Mouse (Mus musculus): ENCODE results near the gene Gm10073. TPM values are rescaled to one million over a fixed set of nuclear protein-coding genes. Genes with fewer than 3 reads are reported as not detected.
"Not testable (repeated sequence)": the region's sequence is repeated elsewhere in the genome, so short reads cannot be mapped to it uniquely, and the experiment has no call there.

The Gm10073 gene
- 1,644 TPM in 1 of 2 replicates, not detected in the other for polyA plus RNA-seq (2012; ENCODE audit: insufficient read depth, insufficient read length, low replicate concordance, missing spikeins)

DNA sequence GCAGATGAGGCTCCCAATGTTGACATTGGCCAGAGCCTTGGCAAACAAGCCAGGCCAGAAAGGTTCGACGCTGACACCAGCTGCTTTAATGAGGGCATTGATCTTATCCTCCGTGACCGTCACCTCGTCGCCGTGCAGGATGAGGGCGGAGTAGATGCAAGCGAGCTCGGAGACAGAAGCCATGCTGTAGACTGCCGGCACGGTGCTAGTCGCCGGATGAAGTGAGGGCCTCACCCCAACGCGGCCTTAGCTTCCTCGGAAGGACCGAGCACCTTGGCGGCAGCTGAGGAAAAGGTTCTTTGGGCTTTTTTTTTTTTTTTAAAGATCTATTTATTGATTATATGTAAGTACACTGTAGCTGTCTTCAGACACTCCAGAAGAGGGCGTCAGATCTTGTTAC lies at the start of gene Gm10073:
Gm10073 (minus strand) TSS at position 294 of the 400 bp plus-strand sequence.
- H3K27ac ChIP-seq (ENCODE audit: insufficient read depth, low read depth, low read length); H3K4me1 ChIP-seq (ENCODE audit: control insufficient read depth, insufficient read depth, low read length); H3K4me3 ChIP-seq (ENCODE audit: insufficient read depth, low read depth, low read length): not testable (repeated sequence)
- 74% methylated on average over 20 of the region's 20 CpGs for WGBS

DNA sequence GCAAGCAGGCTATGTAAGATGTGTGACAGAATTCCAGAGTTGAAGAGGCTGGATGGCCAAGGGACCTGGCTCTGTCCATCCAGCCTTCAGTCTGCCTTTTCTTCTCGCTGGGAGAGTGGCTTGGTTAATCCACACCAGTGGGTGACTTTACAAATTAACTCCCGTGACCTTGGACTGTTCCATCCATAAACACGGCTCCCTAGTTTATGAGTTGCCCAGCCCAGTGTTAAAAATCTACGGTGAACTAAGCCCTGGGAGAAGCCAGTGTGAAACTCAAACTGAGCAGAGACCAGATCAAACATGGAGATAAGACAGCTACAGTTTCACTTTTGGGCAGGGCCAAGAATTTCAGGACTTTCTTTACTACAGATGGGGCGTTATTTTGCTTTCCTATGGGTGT lies 49.8 kb upstream of the Gm10073 start:
- 87% methylated on average over 5 of the region's 5 CpGs for WGBS
- no peak overlapping the region for H3K4me3 ChIP-seq (ENCODE audit: insufficient read depth, low read depth, low read length)
- TF ChIP-seq CTCF (IDR thresholded peaks at IDR 0.05; ENCODE audit: insufficient read depth, low read depth, low read length): no peak
- no peak for TF ChIP-seq POLR2A (IDR thresholded peaks at IDR 0.05; ENCODE audit: insufficient read depth, low read depth, low read length)
- H3K4me1 ChIP-seq (ENCODE audit: control insufficient read depth, insufficient read depth, low read length): peaks cover 8% of the 10 kb centered on the region; the same call in 1 of the 2 replicates
- H3K27ac ChIP-seq (ENCODE audit: insufficient read depth, low read depth, low read length): no peak overlapping the region

DNA sequence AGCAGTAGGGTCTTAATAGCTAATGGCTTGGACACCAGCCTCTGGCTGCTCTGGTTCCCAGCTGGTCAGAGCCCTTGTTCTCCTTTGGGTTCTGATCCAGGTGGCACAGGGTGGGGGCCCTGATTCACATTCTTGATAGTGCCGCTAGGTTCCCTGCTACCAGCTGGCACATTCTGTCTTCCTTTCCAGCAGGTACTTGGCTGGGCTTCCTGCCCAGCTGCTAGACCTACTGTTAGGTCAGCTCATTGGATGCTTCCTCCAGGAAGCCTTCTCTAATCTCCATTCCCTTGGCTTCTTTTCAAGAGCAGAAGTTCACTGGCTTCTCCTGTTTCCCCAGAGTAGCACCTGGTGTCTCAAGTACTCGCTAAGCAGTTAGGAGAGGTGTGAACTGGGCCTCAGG lies 47.2 kb upstream of the Gm10073 start:
- Histone ChIP-seq H3K4me1 (ENCODE audit: control insufficient read depth, insufficient read depth, low read length) (peaks cover 8% of the 10 kb centered on the region; the same call in 1 of the 2 replicates), H3K4me3 (ENCODE audit: insufficient read depth, low read depth, low read length) (no peak overlapping the region), H3K27ac (ENCODE audit: insufficient read depth, low read depth, low read length) (no peak overlapping the region)
- TF ChIP-seq CTCF (IDR thresholded peaks at IDR 0.05; ENCODE audit: insufficient read depth, low read depth, low read length): no peak
- WGBS: 89% methylated on average over 2 of the region's 2 CpGs

DNA sequence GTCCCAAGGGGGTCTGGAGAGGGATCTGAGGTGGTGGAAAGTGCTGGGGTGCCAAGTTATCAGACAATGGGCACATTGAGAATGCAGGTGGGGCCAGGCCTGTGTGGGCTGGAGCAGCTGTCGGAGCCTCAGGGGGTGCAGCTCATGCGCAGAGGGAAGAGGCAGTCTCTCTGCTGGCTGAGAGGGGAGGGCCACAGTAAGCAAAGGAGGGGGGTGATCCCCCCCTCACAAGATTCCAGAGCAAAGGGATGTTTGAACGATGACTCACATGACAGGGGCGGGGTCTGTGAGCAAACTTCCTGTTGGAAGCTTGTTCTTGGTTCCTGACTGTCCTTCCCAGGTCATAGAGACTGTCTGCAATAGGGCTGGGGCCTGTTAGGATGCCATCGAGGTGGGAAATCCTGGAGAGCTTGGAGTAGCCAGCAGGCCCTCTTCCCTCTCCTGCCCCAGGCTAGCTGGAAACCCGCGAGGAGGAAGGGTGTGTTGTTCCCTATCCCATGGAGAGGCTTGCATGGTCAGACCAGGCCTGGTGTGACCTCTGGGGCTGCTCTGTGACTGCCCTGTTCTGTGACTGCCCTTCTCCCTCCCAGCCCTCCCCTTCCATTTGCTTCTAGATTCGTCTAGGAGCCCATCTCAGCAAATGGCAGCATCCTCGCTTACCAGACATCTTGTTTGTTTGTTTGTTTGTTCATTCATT lies 46.4 kb upstream of the Gm10073 start:
- WGBS: 61% methylated on average over 9 of the region's 9 CpGs
- Histone ChIP-seq H3K4me3 (ENCODE audit: insufficient read depth, low read depth, low read length) (no peak overlapping the region), H3K4me1 (ENCODE audit: control insufficient read depth, insufficient read depth, low read length) (peaks cover 8% of the 10 kb centered on the region; the same call in 1 of the 2 replicates), H3K27ac (ENCODE audit: insufficient read depth, low read depth, low read length) (no peak overlapping the region)
- no peak for TF ChIP-seq CTCF (IDR thresholded peaks at IDR 0.05; ENCODE audit: insufficient read depth, low read depth, low read length)

DNA sequence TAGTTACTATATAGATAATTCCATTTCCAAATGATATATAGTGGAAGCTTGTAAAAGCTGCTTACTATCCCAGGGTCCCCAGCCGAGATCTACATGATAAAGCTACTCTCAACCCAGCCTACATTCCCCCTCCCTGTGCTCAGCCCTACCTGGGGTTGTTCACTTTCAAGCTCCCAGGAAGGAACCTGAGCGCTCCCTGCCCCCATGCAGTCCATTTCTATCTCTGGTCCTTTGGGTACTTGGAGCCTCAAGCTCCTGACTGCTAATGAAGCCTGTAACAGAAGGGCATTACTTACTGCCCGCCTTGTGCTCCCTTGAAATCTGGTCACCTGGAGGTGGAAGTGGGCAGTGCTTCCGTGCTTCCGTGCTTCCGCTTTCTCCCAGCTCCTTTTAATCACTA lies 45.1 kb upstream of the Gm10073 start:
- Histone ChIP-seq H3K27ac (ENCODE audit: insufficient read depth, low read depth, low read length) (no peak overlapping the region), H3K4me3 (ENCODE audit: insufficient read depth, low read depth, low read length) (no peak overlapping the region), H3K4me1 (ENCODE audit: control insufficient read depth, insufficient read depth, low read length) (peaks cover 8% of the 10 kb centered on the region; the same call in 1 of the 2 replicates)
- TF ChIP-seq CTCF (IDR thresholded peaks at IDR 0.05; ENCODE audit: insufficient read depth, low read depth, low read length) (no peak), POLR2A (IDR thresholded peaks at IDR 0.05; ENCODE audit: insufficient read depth, low read depth, low read length) (no peak)
- 37% methylated on average over 6 of the region's 6 CpGs for WGBS

DNA sequence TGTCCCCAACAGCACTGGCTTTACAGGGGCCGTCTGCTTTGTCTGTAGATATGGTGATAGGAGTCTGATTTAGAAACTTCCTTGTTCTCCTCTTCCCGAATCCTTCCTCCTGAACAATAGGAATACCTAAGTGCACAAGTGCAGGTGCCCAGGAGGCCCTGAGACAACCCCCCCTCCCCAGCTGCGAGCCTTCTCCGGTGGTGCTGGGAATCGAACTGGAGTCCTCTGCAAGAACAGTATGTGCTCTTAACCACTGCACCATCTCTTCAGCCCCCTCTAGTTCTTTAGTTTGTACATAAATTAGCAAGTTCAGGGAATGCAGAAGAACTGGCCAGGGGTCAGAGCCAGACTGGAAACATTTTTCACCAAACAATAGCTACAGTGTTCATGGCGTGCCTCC lies 44.6 kb upstream of the Gm10073 start:
- Histone ChIP-seq H3K27ac (ENCODE audit: insufficient read depth, low read depth, low read length) (no peak overlapping the region), H3K4me1 (ENCODE audit: control insufficient read depth, insufficient read depth, low read length) (peaks cover 8% of the 10 kb centered on the region; the same call in 1 of the 2 replicates), H3K4me3 (ENCODE audit: insufficient read depth, low read depth, low read length) (no peak overlapping the region)
- TF ChIP-seq POLR2A (IDR thresholded peaks at IDR 0.05; ENCODE audit: insufficient read depth, low read depth, low read length): no peak
- TF ChIP-seq CTCF (IDR thresholded peaks at IDR 0.05; ENCODE audit: insufficient read depth, low read depth, low read length): no peak
- WGBS: 83% methylated on average over 6 of the region's 6 CpGs

DNA sequence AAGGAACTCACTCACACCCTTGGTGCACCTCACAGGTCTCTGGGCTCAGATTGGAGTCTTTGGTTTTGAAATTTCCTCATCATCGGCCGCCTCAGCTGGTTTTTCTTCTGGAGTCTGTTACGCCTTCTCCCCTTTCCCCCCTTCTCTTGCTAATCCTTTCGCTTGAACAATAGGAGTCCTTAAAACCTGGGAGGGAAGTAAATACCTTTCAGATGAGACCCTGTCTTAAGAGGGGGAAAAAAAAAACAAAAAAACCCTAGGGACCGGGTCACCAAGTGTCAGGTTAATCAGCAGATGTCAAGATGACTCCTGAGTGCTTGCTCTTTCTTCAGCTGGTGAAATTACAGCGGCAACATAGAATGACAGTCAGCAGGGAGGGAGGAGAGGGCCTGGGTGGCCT lies 43.9 kb upstream of the Gm10073 start:
- H3K27ac ChIP-seq (ENCODE audit: insufficient read depth, low read depth, low read length): no peak overlapping the region
- H3K4me1 ChIP-seq (ENCODE audit: control insufficient read depth, insufficient read depth, low read length): peaks cover 8% of the 10 kb centered on the region; the same call in 1 of the 2 replicates
- TF ChIP-seq POLR2A (IDR thresholded peaks at IDR 0.05; ENCODE audit: insufficient read depth, low read depth, low read length) (no peak), CTCF (IDR thresholded peaks at IDR 0.05; ENCODE audit: insufficient read depth, low read depth, low read length) (no peak)
- H3K4me3 ChIP-seq (ENCODE audit: insufficient read depth, low read depth, low read length): no peak overlapping the region
- 62% methylated on average over 6 of the region's 6 CpGs for WGBS

DNA sequence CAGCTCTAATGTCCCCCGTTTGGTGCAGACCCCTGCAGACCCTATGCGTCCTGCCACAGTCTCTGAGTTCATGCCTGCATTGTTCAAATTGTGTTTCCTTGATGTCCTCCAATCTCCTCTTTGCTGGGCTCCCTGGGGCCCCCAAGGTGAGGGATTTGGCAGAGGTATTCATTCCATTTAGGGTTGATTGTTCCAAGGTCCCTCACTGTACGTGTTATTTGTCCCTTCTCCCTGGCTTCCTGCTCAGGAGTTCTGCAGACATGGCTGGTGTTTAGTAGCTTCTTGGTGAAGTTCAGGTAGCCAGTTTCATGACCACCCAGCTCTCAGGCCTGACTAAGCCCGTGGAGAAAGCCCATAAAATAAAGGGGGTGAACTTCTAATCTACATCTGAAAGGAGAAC lies 43.4 kb upstream of the Gm10073 start:
- no peak for TF ChIP-seq POLR2A (IDR thresholded peaks at IDR 0.05; ENCODE audit: insufficient read depth, low read depth, low read length)
- no peak for TF ChIP-seq CTCF (IDR thresholded peaks at IDR 0.05; ENCODE audit: insufficient read depth, low read depth, low read length)
- WGBS: 66% methylated on average over 4 of the region's 4 CpGs
- H3K4me1 ChIP-seq (ENCODE audit: control insufficient read depth, insufficient read depth, low read length): peaks cover 8% of the 10 kb centered on the region; the same call in 1 of the 2 replicates
- no peak overlapping the region for H3K27ac ChIP-seq (ENCODE audit: insufficient read depth, low read depth, low read length)
- no peak overlapping the region for H3K4me3 ChIP-seq (ENCODE audit: insufficient read depth, low read depth, low read length)

DNA sequence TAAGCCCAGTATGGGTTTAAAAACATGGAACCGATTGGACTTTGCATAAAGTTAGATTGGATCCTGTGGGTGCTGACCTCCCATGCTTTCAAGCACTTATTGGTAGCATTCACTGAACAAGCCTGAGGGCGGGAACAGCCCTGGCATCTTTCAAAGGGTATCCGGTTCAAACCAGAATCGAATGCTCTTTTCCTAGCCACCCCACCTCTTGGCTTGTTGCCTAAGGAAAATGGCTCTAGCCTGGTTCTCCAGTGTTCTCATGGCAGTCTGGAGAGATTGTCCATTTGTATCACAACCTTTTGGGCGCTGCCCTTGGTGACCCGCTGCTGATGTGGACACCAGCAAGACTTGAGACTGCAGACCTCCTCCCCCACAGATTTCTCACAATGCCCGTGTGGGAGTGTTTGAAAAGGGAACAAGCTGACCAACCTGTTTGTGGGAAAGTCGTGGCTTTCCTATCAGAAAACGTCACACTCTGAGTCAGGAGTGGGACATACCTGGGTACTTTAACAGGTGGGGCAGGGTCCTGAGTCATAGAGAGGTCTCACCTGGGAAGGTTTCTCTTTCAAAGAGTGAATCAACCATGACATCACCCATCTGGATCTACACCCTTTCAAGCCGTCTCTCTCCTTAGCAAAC lies 42.5 kb upstream of the Gm10073 start:
- Histone ChIP-seq H3K4me1 (ENCODE audit: control insufficient read depth, insufficient read depth, low read length) (peaks cover 8% of the 10 kb centered on the region; the same call in 1 of the 2 replicates), H3K27ac (ENCODE audit: insufficient read depth, low read depth, low read length) (no peak overlapping the region), H3K4me3 (ENCODE audit: insufficient read depth, low read depth, low read length) (no peak overlapping the region)
- no peak for TF ChIP-seq POLR2A (IDR thresholded peaks at IDR 0.05; ENCODE audit: insufficient read depth, low read depth, low read length)
- TF ChIP-seq CTCF (IDR thresholded peaks at IDR 0.05; ENCODE audit: insufficient read depth, low read depth, low read length): no peak
- WGBS: 77% methylated on average over 10 of the region's 10 CpGs

All from olfactory bulb, adult 2 months (tissue).